Mouse (Mus musculus): ENCODE results near the gene Xxylt1. TPM values are rescaled to one million over a fixed set of nuclear protein-coding genes. Genes with fewer than 3 reads are reported as not detected.

Gene Xxylt1
- total RNA-seq, 2 experiments from 2014 or later: 20.4 to 21.3 TPM

DNA sequence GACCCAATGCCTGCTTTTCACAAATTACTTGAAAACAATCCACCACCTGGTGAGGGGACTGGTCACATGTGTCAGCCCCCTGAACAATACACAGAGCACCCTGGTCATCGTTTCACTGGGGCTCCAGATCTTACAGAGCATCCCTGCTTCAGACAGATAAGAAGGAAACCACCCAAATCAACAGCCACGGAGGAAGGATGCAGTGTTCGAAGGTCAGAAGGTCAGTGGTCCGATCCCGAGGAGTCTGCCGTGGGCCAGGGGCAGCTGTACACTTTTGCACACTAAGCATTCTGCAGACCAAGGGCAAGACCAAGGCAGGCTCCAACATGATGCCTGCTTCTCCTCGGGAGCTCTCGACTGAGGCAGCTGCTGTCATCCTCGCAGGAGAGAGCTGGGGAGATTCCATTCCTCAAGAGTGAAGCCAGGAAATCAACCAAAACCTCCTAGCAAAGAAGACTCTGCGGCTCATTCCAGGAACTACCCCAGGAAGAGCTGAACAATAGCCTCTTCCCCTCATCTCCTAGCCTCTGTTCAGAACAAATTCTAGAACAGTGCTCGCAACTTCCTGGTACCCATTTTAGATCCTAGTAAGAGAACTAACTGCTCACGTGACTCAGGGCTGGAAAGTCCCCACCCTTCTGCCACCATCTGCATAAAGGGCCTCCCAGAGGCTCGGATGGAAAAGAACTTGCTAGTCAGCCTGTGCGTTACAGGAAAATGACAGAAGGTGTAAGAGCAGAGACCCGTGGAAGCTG is 14.7 kb downstream of the Xxylt1 start:
- intact Hi-C loops (cut with DNase I): loop anchor here (5.0 kb wide), 1 partner anchor 84 kb away; no protein-coding TSS in a partner anchor
- no peak for DNase-seq (ENCODE audit: low spot score in 2 of 2)

DNA sequence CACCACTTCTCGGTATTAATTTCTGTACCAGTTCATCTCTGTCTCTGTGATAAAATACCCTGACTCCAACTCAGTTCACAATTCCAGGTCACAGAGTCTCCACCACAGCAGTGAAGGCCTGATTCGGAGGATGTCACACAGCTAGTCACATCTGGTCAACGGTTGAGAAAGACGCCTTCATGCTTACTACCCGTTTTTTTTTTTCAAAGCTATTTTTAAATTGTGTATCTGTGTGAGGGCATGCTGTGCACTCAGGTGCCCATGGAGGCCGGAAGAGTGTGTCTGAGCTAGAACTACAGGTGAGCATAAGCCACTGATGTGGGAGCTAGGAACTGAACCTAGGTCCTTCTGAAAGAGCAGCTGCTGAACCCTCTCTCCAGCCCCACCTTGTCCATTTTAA is 16.4 kb downstream of the Xxylt1 start:
- DNase-seq (ENCODE audit: low spot score in 2 of 2): no peak
- intact Hi-C loops (cut with DNase I): loop anchor here (5.0 kb wide), 1 partner anchor 82 kb away; no protein-coding TSS in a partner anchor

DNA sequence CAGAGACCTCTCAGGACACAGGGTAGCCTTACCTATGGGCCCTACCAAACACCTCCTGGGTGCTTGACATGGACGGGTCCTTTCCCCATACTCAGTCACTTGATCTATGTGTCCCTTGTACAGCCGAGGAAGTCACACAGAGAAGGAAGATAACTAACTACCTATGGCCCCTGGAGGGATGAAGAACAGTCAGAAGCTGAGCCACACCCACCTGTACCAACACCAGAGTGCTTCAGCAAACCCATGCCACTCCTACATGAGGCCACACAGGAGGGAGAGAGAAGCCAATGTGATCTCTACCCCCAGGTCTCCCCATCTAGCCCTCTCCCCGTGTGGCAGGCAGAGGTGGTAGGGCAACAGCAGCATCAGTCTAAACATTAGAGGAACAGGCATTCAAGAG is 18.3 kb downstream of the Xxylt1 start:
- no peak for DNase-seq (ENCODE audit: low spot score in 2 of 2)
- intact Hi-C loops (cut with DNase I): no loop called here

DNA sequence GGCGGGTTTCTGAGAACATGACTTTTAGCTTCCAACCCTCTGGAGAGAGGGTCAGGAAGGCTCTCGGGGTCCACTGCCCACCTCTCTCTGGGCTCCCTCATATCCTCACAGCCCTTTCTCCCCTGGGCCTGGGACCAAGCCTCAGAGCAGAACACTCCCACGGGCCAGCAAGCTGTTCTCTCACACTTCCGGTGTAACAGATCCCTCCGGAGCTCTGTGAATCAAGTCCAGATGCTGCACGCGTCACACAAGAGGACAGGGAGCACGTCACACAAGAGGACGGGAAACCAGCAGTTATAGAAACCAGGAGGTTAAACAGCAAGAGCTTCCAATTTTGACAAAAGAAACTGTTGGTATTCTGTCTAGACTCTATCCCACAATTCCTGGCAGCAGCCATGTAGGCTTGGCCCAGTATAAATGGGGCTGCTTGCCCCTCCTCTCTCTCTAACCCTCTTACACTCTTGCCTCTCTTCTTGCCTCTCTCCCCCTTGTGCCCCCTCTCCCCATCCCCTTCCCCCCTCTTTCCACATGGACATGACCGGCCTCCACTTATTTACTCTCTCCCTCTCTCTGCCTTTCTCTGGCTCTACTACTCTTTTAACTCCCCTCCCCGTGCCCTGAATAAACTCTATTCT is 19.9 kb downstream of the Xxylt1 start:
- intact Hi-C loops (cut with DNase I): no loop called here
- DNase-seq (ENCODE audit: low spot score in 2 of 2): peak in 1 of 2 experiments; percentile 16

DNA sequence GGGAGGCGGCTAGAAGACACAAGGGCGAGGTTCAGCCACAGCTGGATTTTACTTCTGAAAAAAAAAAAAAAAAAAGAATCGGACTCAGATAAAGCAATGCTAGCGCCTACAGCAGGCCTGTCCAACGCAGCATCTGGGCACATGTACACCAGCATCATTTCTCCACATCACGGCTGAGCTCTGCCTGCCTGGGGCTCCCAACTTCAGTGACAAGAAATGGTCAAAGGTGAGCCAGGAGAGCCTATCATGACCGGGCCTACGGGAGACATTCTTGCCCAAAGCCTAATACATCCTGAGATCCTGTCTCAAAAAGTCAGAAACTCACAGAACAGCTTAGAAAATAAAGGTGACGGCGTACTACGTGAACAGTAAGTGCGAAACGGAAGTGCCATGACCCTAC is 20.5 kb downstream of the Xxylt1 start:
- intact Hi-C loops (cut with DNase I): no loop called here
- DNase-seq (ENCODE audit: low spot score in 2 of 2): no peak

DNA sequence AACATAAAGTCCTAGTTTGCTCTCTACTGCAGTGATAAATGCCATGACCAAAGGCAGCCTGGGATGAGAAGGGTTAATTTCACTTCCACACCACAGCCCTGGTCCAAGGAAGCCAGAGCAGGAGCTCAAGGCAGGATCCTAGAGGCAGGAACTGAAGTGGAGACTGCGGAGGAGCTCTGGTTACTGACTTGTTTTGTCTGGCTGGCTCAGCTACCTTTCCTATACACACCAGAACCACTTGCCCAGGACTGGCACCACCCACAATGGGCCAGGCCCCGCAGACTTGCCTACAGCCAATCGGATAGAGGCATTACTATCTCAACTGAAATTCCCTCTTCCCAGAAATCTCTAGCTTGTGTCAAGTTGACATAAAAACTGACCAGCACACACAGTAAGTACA is 21.0 kb downstream of the Xxylt1 start:
- intact Hi-C loops (cut with DNase I): no loop called here
- DNase-seq (ENCODE audit: low spot score in 2 of 2): no peak

DNA sequence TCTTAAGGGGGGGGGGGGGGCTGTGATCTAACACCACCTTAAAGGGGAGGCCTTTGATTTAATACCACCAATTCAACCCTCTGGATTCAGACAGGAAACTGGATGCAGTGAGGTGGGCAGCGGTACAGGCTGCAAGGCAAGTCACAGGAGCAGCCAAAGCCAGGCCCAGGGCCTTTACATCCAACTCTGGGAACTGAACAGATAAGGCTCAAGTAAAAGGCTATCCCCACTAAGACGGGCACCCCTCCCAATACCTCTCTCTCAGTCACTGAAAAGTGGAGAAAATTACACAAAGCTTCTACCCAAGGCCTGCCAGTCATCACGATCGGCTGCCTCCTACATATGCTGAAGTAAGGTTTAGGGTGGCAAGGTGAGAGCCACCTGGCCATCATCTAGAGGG is 21.5 kb downstream of the Xxylt1 start:
- intact Hi-C loops (cut with DNase I): no loop called here

DNA sequence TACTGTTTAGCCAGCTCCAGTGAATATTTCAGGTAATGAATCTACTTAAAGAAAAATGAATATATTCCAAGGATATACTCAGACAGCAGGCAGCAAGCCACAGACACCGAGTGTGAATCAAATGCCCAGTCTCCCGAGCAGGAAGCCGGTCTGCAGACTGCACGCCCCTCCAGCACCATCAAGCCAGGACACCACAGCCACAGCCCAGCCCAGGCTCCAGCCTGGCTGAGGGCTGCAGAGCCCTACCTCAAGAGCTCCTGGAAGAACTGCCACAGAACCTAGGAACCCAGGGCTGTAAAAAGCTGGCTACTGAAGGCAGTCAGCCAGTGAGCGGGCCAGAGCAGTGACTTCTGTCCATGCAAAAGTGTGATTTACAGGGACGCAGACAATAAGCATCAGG is 28.4 kb downstream of the Xxylt1 start:
- DNase-seq (ENCODE audit: low spot score in 2 of 2): no peak
- intact Hi-C loops (cut with DNase I): no loop called here

More for the DNA sequence above, 21.5 kb downstream of the Xxylt1 start:
- no peak for DNase-seq (ENCODE audit: low spot score in 2 of 2)

DNA sequence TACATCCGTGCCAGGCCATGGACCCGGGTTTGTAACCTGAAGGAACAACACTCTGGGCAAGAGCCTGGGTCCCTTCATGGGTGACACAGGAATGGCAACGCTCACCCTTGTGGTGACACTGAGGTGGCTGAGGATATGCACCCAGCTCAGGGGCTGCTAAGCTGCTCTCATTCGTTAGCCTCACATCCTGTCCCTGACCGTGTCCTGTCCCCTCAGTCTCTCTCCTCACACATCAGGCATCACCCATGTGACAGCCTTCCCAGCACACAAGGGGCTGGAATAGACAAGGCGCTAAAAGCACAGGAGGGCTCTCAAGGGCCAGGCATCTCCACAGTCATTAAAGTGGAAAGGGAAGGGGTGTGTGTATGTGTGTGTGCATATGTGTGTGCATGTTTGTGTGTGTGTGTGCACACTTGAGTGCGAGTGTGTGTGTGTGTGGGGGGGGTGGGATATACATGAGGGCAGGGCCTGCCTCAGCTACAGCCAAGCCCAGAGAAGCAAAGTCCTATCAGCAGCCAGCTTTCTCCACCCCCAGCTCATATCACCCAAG is 29.0 kb downstream of the Xxylt1 start:
- no peak for DNase-seq (ENCODE audit: low spot score in 2 of 2)
- intact Hi-C loops (cut with DNase I): no loop called here

DNA sequence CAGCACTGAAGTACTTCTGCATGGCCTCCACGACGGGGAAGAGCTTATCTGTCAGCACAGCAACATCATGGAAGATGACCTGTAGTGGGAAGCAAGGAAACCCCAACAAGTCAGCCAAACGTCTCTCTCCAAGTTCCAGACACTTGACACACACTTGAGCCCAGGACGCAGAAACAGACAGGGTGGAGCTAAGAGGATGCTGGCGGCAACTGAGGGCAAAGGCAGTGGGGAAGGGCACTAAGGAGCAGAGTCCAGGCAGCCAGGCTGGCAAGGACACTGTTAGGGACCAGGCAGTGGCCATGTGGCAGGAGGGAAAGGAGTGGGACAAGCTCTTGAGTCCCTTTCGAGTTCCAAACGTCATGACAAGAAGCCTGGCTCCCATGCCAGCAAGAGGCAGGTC is 30.5 kb downstream of the Xxylt1 start:
- DNase-seq (ENCODE audit: low spot score in 2 of 2): no peak
- intact Hi-C loops (cut with DNase I): no loop called here

DNA sequence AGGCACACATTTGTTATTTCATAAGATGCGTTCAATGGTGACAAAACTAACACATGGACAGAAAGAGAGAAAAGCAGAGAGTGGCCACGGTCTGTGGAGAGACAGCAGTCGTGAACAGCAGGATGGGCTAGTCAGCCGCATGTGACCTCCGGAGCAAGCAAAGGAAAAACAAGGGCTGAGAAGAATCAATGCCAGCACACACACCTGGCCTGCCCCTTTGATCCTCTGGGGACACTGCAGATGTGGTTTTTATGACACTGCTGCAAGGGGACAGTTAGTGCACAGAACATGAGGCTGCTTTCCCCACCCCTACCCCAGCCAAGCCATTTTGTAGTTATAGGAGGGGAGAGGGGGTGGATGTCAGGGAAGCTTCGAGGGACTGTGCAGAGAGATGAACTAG is 33.0 kb downstream of the Xxylt1 start:
- no peak for DNase-seq (ENCODE audit: low spot score in 2 of 2)
- intact Hi-C loops (cut with DNase I): no loop called here

DNA sequence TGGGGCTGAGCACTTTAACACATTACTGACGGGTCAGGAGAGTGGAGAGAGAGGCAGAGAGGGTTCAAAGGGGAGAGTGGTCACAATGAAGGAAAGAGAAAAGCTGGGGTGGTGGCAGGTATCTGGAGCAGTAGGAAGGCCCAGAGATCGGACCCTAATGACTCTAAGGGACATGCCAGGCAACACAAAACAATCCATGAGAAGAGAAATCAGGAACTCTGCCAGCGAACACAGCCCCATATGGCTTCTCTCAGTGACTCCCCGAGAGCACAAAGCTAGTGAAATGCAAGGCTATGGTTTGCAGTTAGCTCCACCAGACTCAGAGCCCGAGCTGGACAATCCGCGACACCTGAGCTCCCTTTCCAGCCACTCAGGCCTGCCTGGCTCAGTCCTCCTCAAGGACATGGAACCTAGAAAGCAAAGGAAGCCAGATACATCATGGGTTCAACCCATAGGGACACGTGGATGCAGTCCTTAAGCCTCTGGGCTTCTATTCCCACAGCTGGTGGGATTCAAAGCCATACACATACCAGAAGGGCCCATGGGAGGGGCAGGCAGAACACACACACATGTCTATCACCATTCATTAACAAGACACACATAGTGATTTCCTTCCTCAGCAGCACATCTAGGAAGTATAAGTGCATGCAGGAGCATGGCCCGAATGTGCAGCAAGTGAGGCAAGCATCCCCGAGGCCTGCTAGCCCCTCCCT is 33.9 kb downstream of the Xxylt1 start:
- DNase-seq (ENCODE audit: low spot score in 2 of 2): no peak
- intact Hi-C loops (cut with DNase I): no loop called here

DNA sequence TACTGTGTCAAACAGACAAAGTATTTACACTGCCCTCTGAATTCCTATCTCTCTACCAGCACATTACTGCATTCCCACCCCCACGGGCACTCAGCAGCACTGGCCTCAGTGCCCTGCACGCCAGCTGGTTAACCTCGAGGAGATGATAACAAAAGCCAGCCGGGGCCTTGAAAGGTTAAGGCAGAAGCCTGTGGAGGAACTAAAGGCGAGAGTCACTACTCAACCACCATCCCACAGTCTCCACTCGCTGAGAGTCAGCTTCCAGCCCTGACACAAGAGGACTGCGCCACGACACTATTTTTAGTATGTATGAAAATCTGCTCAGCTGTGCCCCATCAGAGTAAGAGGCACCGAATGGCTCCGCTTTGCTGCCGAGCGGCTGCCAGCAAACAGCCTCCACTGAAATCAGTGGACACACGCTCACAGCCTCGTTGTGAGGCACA is 35.0 kb downstream of the Xxylt1 start:
- peak; percentile 36 to 45 for DNase-seq (ENCODE audit: low spot score in 2 of 2)
- intact Hi-C loops (cut with DNase I): no loop called here

DNA sequence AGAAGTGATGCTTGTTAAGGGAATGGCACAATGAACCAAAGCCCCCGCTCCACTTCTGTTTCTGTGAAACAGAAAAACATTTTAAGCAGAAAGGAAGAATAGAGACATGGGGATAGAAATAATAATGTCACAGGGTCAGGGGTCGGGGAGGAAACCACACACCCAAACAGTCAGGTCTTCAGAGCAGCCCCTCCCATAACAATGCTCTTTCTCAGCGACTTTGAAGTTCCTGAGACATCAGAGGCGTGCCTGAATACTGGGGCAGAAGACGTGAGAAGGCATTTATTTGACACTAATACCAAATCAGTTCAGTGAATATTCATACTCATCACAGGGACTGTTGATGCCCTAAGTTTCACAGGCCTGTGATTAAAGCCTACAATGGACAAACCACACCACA is 36.0 kb downstream of the Xxylt1 start:
- no peak for DNase-seq (ENCODE audit: low spot score in 2 of 2)
- intact Hi-C loops (cut with DNase I): no loop called here

DNA sequence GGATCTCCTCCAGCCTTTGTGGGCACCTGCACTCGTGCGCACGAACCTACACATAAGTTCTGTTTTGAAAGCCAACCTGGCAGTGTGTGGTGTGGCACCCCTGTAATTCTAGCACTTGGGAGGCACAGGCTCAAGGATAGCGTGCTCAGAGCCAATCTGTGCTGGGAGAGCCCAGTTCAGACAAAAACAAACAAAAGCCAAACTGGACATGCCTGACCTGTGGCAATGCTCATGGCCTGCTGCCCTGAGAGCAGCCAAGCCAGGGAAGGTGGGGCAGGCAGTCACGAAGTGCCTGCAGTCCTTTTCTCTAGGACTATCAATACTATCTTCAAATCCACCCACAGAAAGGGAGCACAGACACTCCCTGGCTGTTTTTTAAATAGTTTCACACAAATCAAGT is 38.1 kb downstream of the Xxylt1 start:
- intact Hi-C loops (cut with DNase I): no loop called here
- DNase-seq (ENCODE audit: low spot score in 2 of 2): no peak

DNA sequence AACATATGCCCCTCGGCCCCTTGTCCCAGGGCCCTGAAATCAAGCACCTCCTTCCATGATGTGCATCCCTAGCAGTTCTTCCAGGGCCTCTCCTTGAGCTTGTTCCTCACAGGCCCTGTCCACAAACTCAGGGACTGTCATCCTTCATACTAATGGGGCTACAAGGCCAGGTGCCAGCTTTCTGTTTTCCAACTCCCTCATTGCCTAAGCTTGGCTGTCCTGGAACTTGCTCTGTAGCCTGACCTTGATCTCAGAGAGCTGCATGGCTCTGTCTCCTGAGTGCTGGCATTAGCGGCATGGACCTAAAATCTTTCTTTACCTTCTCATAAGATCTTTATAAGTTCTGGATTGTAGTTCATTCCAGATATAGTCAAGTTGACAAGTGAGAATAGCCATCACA is 39.7 kb downstream of the Xxylt1 start:
- DNase-seq (ENCODE audit: low spot score in 2 of 2): no peak
- intact Hi-C loops (cut with DNase I): no loop called here

DNA sequence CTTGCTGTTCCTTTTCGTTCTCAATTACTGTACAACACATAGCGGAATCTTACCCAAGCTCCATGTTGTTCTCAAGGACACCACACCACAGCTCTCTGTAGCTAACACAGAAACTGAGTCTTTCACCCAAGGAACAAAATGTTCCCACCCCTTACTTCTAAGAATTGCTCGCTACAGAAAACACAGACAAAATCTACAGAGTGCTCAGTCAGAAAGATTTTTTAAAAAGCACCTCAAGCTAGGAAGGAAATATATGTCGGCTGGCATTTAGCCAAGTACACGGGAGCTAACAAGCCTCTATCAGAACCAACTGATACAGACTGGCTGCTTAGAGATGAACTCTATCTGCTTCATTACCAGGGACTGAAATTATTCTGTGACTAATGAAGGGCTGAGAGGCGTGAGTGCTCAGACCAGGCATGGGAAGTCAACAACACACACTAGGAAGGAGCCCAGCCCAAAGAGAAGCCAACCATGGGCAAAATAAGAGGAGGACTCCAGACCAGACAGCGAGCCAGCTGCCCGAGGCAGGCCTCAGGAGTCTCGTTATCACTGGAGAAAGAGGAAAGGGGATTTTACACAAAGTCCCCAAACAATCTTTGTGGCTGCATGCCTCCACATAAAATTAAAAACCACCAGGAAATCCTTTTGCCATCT is 41.3 kb downstream of the Xxylt1 start:
- intact Hi-C loops (cut with DNase I): no loop called here

DNA sequence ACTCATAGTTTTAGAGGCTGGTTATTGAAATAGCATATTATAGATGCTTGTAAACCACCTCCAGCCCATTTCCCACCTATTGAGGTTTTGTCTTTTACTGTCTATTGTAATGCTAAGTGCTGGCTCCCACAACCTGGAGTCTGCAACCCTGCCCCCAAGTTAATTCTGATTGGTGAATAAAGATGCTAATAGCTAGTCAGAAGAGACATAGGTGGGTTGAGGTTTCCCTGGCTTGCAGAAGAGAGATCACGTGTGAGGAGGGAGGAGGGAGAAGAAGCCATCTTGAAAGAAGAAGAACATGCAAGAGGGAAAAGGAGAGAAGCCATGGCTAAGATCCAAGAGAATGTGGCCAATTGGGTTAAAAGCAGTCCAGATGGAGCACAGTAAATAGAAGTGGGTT is 43.8 kb downstream of the Xxylt1 start:
- DNase-seq (ENCODE audit: low spot score in 2 of 2): no peak
- intact Hi-C loops (cut with DNase I): no loop called here

More for the DNA sequence above, 41.3 kb downstream of the Xxylt1 start:
- peak in 1 of 2 experiments; percentile 38 for DNase-seq (ENCODE audit: low spot score in 2 of 2)

DNA sequence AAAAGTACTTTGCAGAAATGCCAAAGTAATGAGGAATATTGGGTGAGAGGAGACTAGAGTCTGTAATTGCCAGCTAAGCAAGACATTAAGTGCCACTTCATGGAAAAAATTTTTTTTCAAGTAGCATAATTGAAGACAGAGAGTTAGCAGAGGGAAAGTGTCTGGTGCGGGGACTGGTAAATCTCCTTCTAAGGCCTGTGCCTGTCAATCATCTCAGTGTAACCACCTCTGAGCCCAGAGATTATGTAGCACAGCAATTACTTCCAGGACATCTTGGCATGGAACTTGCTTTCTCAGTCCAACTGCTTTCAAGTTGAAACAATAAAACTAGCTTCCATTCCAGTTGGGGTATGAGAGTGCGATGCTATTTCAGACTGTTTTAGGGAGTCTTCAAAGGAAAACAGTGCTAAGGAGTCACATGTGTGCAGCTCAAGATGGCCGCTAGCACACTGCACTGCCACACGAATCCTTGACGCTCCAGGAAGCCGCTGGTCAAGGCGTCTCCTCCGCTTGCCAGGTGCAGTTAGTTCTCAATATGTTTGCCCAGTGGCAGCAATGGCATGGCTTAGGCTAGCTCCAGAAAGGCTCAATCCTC is 45.5 kb downstream of the Xxylt1 start:
- intact Hi-C loops (cut with DNase I): no loop called here
- no peak for DNase-seq (ENCODE audit: low spot score in 2 of 2)
